Mouse (Mus musculus): Measurements from ENCODE around the gene Olfr1112.
"Not testable (repeated sequence)": the region's sequence is repeated elsewhere in the genome, so short reads cannot be mapped to it uniquely, and the experiment has no call there.

Olfr1112 gene

GRCm38 (mm10) chr2:87187498-87187897 is at the start of gene Olfr1112:
Gene Olfr1112, plus strand, starts transcription at chr2:87187798.
- DNase-seq: no peak

- DNase-seq: no peak
These were observed 47.4 kb upstream of the Olfr1112 start, which contains the start of gene Olfr1110 for GRCm38 (mm10) chr2:87140200-87140599. Gene Olfr1110, minus strand, starts transcription at chr2:87140300.

- no peak for DNase-seq
These were observed 35.1 kb upstream of the Olfr1112 start, which contains the start of gene Olfr1111 for GRCm38 (mm10) chr2:87152524-87152923. Gene Olfr1111, minus strand, starts transcription at chr2:87152624.

DNA sequence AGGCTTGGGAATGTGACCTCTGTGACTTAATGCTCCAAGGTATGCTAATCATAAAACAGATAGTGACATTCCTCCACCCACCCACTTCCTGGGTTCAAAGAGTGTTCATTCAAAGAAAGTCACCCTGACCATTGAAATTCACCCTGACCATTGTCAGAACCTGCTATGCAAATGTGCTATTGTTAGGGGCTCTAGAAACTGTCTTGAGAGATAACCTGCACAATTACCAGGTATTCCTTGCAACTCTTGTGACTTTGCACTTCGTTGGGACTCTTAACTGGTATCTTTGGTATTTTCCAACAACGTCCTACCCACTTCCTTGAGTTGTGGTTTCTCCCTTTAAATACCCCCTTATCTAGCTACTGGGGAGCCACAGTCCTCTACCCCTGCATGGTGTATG is 19.9 kb upstream of the Olfr1112 start:
- not testable (repeated sequence) for DNase-seq

DNA sequence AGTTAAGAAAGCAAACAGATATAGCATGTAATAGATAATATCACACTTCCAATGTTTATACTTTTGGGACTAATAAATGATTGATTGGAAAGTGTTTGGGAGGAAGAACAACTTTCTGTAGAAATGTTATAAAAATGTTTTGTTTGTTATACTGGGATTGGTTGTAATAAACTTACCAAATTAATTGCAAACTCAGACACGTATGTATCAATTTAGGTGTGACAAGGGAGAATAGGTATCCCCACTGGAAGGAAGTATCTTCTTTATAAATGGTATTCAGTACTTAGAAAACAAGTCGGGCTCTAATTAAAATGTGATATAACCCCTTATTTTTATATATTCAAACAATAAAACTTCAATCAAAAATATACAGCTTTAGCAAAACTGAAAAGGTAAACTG is 21.1 kb downstream of the Olfr1112 start, which contains the start of gene Olfr1113:
Gene Olfr1113 (plus strand): TSS at position 301 of the 400 bp plus-strand sequence.
- DNase-seq: no peak

Data from thymus, postnatal 36 days (tissue).